Mouse (Mus musculus): ENCODE measurements around the gene Lrp6. TPM values are rescaled to one million over a fixed set of nuclear protein-coding genes. Genes with fewer than 3 reads are reported as not detected.

Gene Lrp6
- polyA plus RNA-seq, 1 experiment from 2014 or later = 33.6 TPM

GRCm38 (mm10) chr6:134586241-134586640 is 19.5 kb upstream of the Lrp6 start:
- H3K9ac ChIP-seq (replicated peaks; ENCODE audit: low read length) = no peak overlapping the region

GRCm38 (mm10) chr6:134584616-134585015 is 17.9 kb upstream of the Lrp6 start:
- Histone ChIP-seq H3K4me2 (ENCODE audit: low read depth, low read length) (no peak overlapping the region), H3K36me3 (replicated peaks; ENCODE audit: control insufficient read depth, insufficient read depth, low read depth, low read length) (no peaks in the 10 kb centered on the region), H3K27me3 (ENCODE audit: control insufficient read depth, insufficient read depth, low read length) (no peaks in the 10 kb centered on the region), H3K4me3 (ENCODE audit: low read depth, low read length) (no peak overlapping the region), H3K9me3 (replicated peaks; ENCODE audit: control insufficient read depth, low read length) (no peaks in the 10 kb centered on the region), H3K4me1 (ENCODE audit: control insufficient read depth, insufficient read depth, low read length) (no peaks in the 10 kb centered on the region), H3K9ac (replicated peaks; ENCODE audit: low read length) (no peak overlapping the region), H3K27ac (replicated peaks; ENCODE audit: low read depth, low read length) (no peak overlapping the region)
- ATAC-seq (replicated peaks; ENCODE audit: insufficient number of reproducible peaks, low FRiP score, low TSS enrichment, low read depth) (no peak), DNase-seq (ENCODE audit: low spot score) (no peak)
- WGBS = 93% methylated on average over 2 of the region's 2 CpGs

More at GRCm38 (mm10) chr6:134586241-134586640, 19.5 kb upstream of the Lrp6 start:
- ATAC-seq (replicated peaks; ENCODE audit: insufficient number of reproducible peaks, low FRiP score, low TSS enrichment, low read depth) = no peak
- Histone ChIP-seq H3K4me3 (ENCODE audit: low read depth, low read length) (no peak overlapping the region), H3K27ac (replicated peaks; ENCODE audit: low read depth, low read length) (no peak overlapping the region), H3K4me1 (ENCODE audit: control insufficient read depth, insufficient read depth, low read length) (no peaks in the 10 kb centered on the region), H3K4me2 (ENCODE audit: low read depth, low read length) (no peak overlapping the region), H3K36me3 (replicated peaks; ENCODE audit: control insufficient read depth, insufficient read depth, low read depth, low read length) (no peaks in the 10 kb centered on the region), H3K9me3 (replicated peaks; ENCODE audit: control insufficient read depth, low read length) (no peaks in the 10 kb centered on the region), H3K27me3 (ENCODE audit: control insufficient read depth, insufficient read depth, low read length) (no peaks in the 10 kb centered on the region)
- no peak for DNase-seq (ENCODE audit: low spot score)
- 83% methylated on average over 5 of the region's 5 CpGs for WGBS

GRCm38 (mm10) chr6:134582110-134582509 is 15.3 kb upstream of the Lrp6 start:
- no peak overlapping the region for H3K4me2 ChIP-seq (ENCODE audit: low read depth, low read length)
- no peak overlapping the region for H3K9ac ChIP-seq (replicated peaks; ENCODE audit: low read length)
- H3K4me1 ChIP-seq (ENCODE audit: control insufficient read depth, insufficient read depth, low read length) = no peaks in the 10 kb centered on the region
- no peaks in the 10 kb centered on the region for H3K36me3 ChIP-seq (replicated peaks; ENCODE audit: control insufficient read depth, insufficient read depth, low read depth, low read length)
- WGBS = 78% methylated on average over 5 of the region's 5 CpGs
- H3K9me3 ChIP-seq (replicated peaks; ENCODE audit: control insufficient read depth, low read length) = no peaks in the 10 kb centered on the region
- H3K27ac ChIP-seq (replicated peaks; ENCODE audit: low read depth, low read length) = no peak overlapping the region
- DNase-seq (ENCODE audit: low spot score) = no peak
- no peak for ATAC-seq (replicated peaks; ENCODE audit: insufficient number of reproducible peaks, low FRiP score, low TSS enrichment, low read depth)
- no peak overlapping the region for H3K4me3 ChIP-seq (ENCODE audit: low read depth, low read length)
- H3K27me3 ChIP-seq (ENCODE audit: control insufficient read depth, insufficient read depth, low read length) = no peaks in the 10 kb centered on the region

- ATAC-seq (replicated peaks; ENCODE audit: insufficient number of reproducible peaks, low FRiP score, low TSS enrichment, low read depth) (no peak), DNase-seq (ENCODE audit: low spot score) (no peak)
- no peak overlapping the region for H3K9ac ChIP-seq (replicated peaks; ENCODE audit: low read length)
- no peak overlapping the region for H3K4me2 ChIP-seq (ENCODE audit: low read depth, low read length)
- no peak overlapping the region for H3K27ac ChIP-seq (replicated peaks; ENCODE audit: low read depth, low read length)
- no peaks in the 10 kb centered on the region for H3K4me1 ChIP-seq (ENCODE audit: control insufficient read depth, insufficient read depth, low read length)
- WGBS = 85% methylated on average over 4 of the region's 4 CpGs
- H3K9me3 ChIP-seq (replicated peaks; ENCODE audit: control insufficient read depth, low read length) = no peaks in the 10 kb centered on the region
- no peaks in the 10 kb centered on the region for H3K27me3 ChIP-seq (ENCODE audit: control insufficient read depth, insufficient read depth, low read length)
- H3K4me3 ChIP-seq (ENCODE audit: low read depth, low read length) = no peak overlapping the region
- H3K36me3 ChIP-seq (replicated peaks; ENCODE audit: control insufficient read depth, insufficient read depth, low read depth, low read length) = no peaks in the 10 kb centered on the region
Measured at GRCm38 (mm10) chr6:134579506-134579905, 12.7 kb upstream of the Lrp6 start.

GRCm38 (mm10) chr6:134578039-134578438 is 11.3 kb upstream of the Lrp6 start:
- H3K4me3 ChIP-seq (ENCODE audit: low read depth, low read length) = no peak overlapping the region
- ATAC-seq (replicated peaks; ENCODE audit: insufficient number of reproducible peaks, low FRiP score, low TSS enrichment, low read depth) (no peak), DNase-seq (ENCODE audit: low spot score) (no peak)
- no peak overlapping the region for H3K4me2 ChIP-seq (ENCODE audit: low read depth, low read length)
- no peaks in the 10 kb centered on the region for H3K9me3 ChIP-seq (replicated peaks; ENCODE audit: control insufficient read depth, low read length)
- no peaks in the 10 kb centered on the region for H3K4me1 ChIP-seq (ENCODE audit: control insufficient read depth, insufficient read depth, low read length)
- 62% methylated on average over 6 of the region's 6 CpGs for WGBS
- H3K27me3 ChIP-seq (ENCODE audit: control insufficient read depth, insufficient read depth, low read length) = no peaks in the 10 kb centered on the region
- no peak overlapping the region for H3K9ac ChIP-seq (replicated peaks; ENCODE audit: low read length)
- H3K36me3 ChIP-seq (replicated peaks; ENCODE audit: control insufficient read depth, insufficient read depth, low read depth, low read length) = no peaks in the 10 kb centered on the region
- H3K27ac ChIP-seq (replicated peaks; ENCODE audit: low read depth, low read length) = no peak overlapping the region

GRCm38 (mm10) chr6:134575288-134575741 is 8.6 kb upstream of the Lrp6 start:
- no peak overlapping the region for H3K4me2 ChIP-seq (ENCODE audit: low read depth, low read length)
- no peaks in the 10 kb centered on the region for H3K4me1 ChIP-seq (ENCODE audit: control insufficient read depth, insufficient read depth, low read length)
- WGBS = 75% methylated on average over 3 of the region's 3 CpGs
- no peaks in the 10 kb centered on the region for H3K36me3 ChIP-seq (replicated peaks; ENCODE audit: control insufficient read depth, insufficient read depth, low read depth, low read length)
- H3K9me3 ChIP-seq (replicated peaks; ENCODE audit: control insufficient read depth, low read length) = no peaks in the 10 kb centered on the region
- no peak overlapping the region for H3K4me3 ChIP-seq (ENCODE audit: low read depth, low read length)
- DNase-seq (ENCODE audit: low spot score) (no peak), ATAC-seq (replicated peaks; ENCODE audit: insufficient number of reproducible peaks, low FRiP score, low TSS enrichment, low read depth) (no peak)
- no peaks in the 10 kb centered on the region for H3K27me3 ChIP-seq (ENCODE audit: control insufficient read depth, insufficient read depth, low read length)
- no peak overlapping the region for H3K9ac ChIP-seq (replicated peaks; ENCODE audit: low read length)
- no peak overlapping the region for H3K27ac ChIP-seq (replicated peaks; ENCODE audit: low read depth, low read length)

- Histone ChIP-seq H3K9me3 (replicated peaks; ENCODE audit: control insufficient read depth, low read length) (no peaks in the 10 kb centered on the region), H3K4me3 (ENCODE audit: low read depth, low read length) (no peak overlapping the region), H3K27me3 (ENCODE audit: control insufficient read depth, insufficient read depth, low read length) (no peaks in the 10 kb centered on the region), H3K4me2 (ENCODE audit: low read depth, low read length) (no peak overlapping the region), H3K27ac (replicated peaks; ENCODE audit: low read depth, low read length) (no peak overlapping the region), H3K36me3 (replicated peaks; ENCODE audit: control insufficient read depth, insufficient read depth, low read depth, low read length) (no peaks in the 10 kb centered on the region), H3K4me1 (ENCODE audit: control insufficient read depth, insufficient read depth, low read length) (no peaks in the 10 kb centered on the region; the same call in 1 of the 2 replicates), H3K9ac (replicated peaks; ENCODE audit: low read length) (no peak overlapping the region)
- ATAC-seq (replicated peaks; ENCODE audit: insufficient number of reproducible peaks, low FRiP score, low TSS enrichment, low read depth) (no peak), DNase-seq (ENCODE audit: low spot score) (no peak)
- 69% methylated on average over 5 of the region's 5 CpGs for WGBS
Measured at GRCm38 (mm10) chr6:134567986-134568556, 1.3 kb upstream of the Lrp6 start.

- DNase-seq (ENCODE audit: low spot score) (peak; percentile 45), ATAC-seq (replicated peaks; ENCODE audit: insufficient number of reproducible peaks, low FRiP score, low TSS enrichment, low read depth) (peak; percentile 72)
- Histone ChIP-seq H3K4me3 (ENCODE audit: low read depth, low read length) (peak overlapping the region; percentile 97), H3K27me3 (ENCODE audit: control insufficient read depth, insufficient read depth, low read length) (no peaks in the 10 kb centered on the region), H3K36me3 (replicated peaks; ENCODE audit: control insufficient read depth, insufficient read depth, low read depth, low read length) (no peaks in the 10 kb centered on the region), H3K9ac (replicated peaks; ENCODE audit: low read length) (peak overlapping the region; percentile 100), H3K4me2 (ENCODE audit: low read depth, low read length) (peak overlapping the region; percentile 35), H3K9me3 (replicated peaks; ENCODE audit: control insufficient read depth, low read length) (no peaks in the 10 kb centered on the region), H3K27ac (replicated peaks; ENCODE audit: low read depth, low read length) (peak overlapping the region; percentile 99), H3K4me1 (ENCODE audit: control insufficient read depth, insufficient read depth, low read length) (no peaks in the 10 kb centered on the region; the same call in 1 of the 2 replicates)
- under 1% methylated on average over 42 of the region's 64 CpGs for WGBS
Measured at GRCm38 (mm10) chr6:134566248-134566817, 432 bp downstream of the Lrp6 start.
